Mouse (Mus musculus) brown adipose tissue, adult 24 weeks (tissue): ENCODE data around the gene Hist2h4. TPM values are rescaled to one million over a fixed set of nuclear protein-coding genes. Genes with fewer than 3 reads are reported as not detected.
"Not testable (repeated sequence)": the region's sequence is repeated elsewhere in the genome, so short reads cannot be mapped to it uniquely, and the experiment has no call there.

Experiments
- H3K27ac ChIP-seq: fragments of 200-500 bp; replicated peaks from 2 replicates; pipeline ENCODE4 v1.5.1; 2012; ENCODE audit warnings: low read depth, mild to moderate bottlenecking, low read length
- H3K4me1 ChIP-seq: fragments of 200-500 bp; 2 replicates; pipeline ENCODE4 v1.6.1; 2012; ENCODE audit warnings: low read length, mixed read lengths; ENCODE audit not compliant: control insufficient read depth, insufficient read depth, insufficient read length
- H3K4me3 ChIP-seq: fragments of 200-500 bp; 2 replicates; pipeline ENCODE4 v1.5.1; 2012; ENCODE audit warnings: low read depth, mild to moderate bottlenecking, low read length, moderate library complexity; ENCODE audit not compliant: insufficient read depth
- polyA plus RNA-seq: library from polyadenylated mRNA; stranded (reverse); fragments of >200 nt; gene quantifications from 2 replicates; pipeline ENCODE4 v1.2.4, GENCODE M21; 2012; ENCODE audit not compliant: missing spikeins, insufficient read depth, insufficient read length

Hist2h4 gene
- 0.83 and 1.6 TPM in 2 replicates for polyA plus RNA-seq

DNA sequence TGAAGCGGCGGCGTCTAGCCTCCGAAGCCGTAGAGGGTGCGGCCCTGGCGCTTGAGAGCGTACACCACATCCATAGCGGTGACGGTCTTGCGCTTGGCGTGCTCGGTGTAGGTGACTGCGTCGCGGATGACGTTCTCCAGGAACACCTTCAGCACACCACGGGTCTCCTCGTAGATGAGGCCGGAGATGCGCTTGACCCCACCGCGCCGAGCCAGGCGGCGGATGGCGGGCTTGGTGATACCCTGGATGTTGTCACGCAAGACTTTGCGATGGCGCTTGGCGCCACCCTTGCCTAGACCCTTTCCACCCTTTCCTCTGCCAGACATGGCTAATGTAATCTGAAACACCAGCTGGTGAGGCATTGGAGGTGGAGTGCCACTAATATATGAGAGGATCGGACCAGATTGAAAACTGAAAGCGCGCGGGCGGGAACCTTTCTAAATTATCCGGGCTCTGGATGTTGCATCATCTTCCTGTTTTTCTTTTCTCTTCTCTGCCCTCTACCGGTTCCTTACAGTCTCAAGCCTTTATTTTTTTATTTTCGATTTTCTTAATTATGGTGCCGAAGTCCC lies at the start of gene Hist2h4:
Gene Hist2h4 (minus strand): TSS at position 333 of the 572 bp plus-strand sequence.
- Histone ChIP-seq H3K4me1 (peaks cover 5% of the 10 kb centered on the region; the same call in 1 of the 2 replicates), H3K27ac (peak within 1 kb of the TSS; percentile 97), H3K4me3 (peak within 1 kb of the TSS; percentile 94)

GRCm38 (mm10) chr3:96312341-96313098 lies 49.4 kb upstream of the Hist2h4 start:
- Histone ChIP-seq H3K4me1 (no peaks in the 10 kb centered on the region), H3K27ac (no peak overlapping the region), H3K4me3 (no peak overlapping the region)

DNA sequence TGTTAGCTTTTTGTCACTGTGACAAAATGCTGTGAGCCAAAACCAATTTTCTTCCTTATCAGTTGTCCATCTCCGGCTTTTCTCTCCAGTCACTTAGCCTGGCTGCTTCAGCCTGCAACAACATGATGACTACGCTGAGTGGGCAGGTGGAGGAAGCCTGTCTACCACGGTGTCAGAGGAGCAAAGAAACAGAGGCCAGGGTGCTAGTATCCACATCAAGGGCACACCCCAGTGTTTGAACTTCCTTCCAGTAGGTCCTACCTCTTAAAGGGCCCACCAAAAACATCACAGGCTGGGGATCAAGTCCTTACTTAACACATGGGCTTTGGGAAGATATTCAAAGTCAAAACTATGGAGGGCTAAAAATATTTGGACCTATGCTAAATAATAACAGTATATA lies 46.3 kb upstream of the Hist2h4 start:
- H3K4me3 ChIP-seq: no peak overlapping the region
- no peak overlapping the region for H3K27ac ChIP-seq
- H3K4me1 ChIP-seq: no peaks in the 10 kb centered on the region

DNA sequence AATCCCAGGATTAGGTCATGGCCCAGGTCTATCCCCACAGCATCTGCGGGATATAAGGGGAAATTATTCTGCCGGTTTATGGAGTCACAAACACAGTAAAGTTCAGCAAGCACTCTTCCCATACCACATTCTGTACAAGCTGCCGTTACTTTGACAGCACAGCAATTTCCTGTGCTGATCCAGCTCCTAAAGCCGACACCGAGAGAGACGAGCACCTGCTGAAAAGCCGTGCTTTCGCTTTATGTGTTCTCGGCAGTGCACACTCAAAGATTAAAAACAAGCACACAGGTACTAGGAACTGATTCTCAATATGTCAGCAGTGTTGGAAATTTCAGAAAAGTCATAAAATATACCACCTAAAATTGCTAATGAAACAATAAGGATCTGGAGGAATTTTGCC lies 43.4 kb upstream of the Hist2h4 start:
- no peaks in the 10 kb centered on the region for H3K4me1 ChIP-seq
- H3K4me3 ChIP-seq: no peak overlapping the region
- H3K27ac ChIP-seq: no peak overlapping the region

GRCm38 (mm10) chr3:96302076-96302475 lies 39.0 kb upstream of the Hist2h4 start:
- Histone ChIP-seq H3K4me3 (no peak overlapping the region), H3K4me1 (no peaks in the 10 kb centered on the region), H3K27ac (no peak overlapping the region)

GRCm38 (mm10) chr3:96300706-96301529 lies 37.8 kb upstream of the Hist2h4 start:
- H3K4me3 ChIP-seq: peak overlapping the region; percentile 50
- no peaks in the 10 kb centered on the region for H3K4me1 ChIP-seq
- H3K27ac ChIP-seq: peak overlapping the region; percentile 80

GRCm38 (mm10) chr3:96299562-96299961 lies 36.5 kb upstream of the Hist2h4 start:
- no peak overlapping the region for H3K27ac ChIP-seq
- H3K4me3 ChIP-seq: no peak overlapping the region
- no peaks in the 10 kb centered on the region for H3K4me1 ChIP-seq

- Histone ChIP-seq H3K27ac (no peak overlapping the region), H3K4me3 (no peak overlapping the region), H3K4me1 (no peaks in the 10 kb centered on the region)
Observed at GRCm38 (mm10) chr3:96298360-96298759, 35.2 kb upstream of the Hist2h4 start.

- H3K4me3 ChIP-seq: peak within 1 kb of the TSS; percentile 40
- no peaks in the 10 kb centered on the region for H3K4me1 ChIP-seq
Observed at GRCm38 (mm10) chr3:96293787-96294186, 30.7 kb upstream of the Hist2h4 start, which contains the start of gene Fcgr1. Gene Fcgr1 (minus strand): TSS chr3:96293969.

GRCm38 (mm10) chr3:96293368-96293767 lies 30.3 kb upstream of the Hist2h4 start:
- Histone ChIP-seq H3K4me1 (no peaks in the 10 kb centered on the region), H3K27ac (peak overlapping the region; percentile 46)

More at GRCm38 (mm10) chr3:96293787-96294186, 30.7 kb upstream of the Hist2h4 start, which contains the start of gene Fcgr1:
- H3K27ac ChIP-seq: peak within 1 kb of the TSS; percentile 46

GRCm38 (mm10) chr3:96292641-96293040 lies 29.5 kb upstream of the Hist2h4 start:
- no peaks in the 10 kb centered on the region for H3K4me1 ChIP-seq
- H3K27ac ChIP-seq: peak overlapping the region; percentile 46
- H3K4me3 ChIP-seq: peak overlapping the region; percentile 40

More at GRCm38 (mm10) chr3:96293368-96293767, 30.3 kb upstream of the Hist2h4 start:
- H3K4me3 ChIP-seq: peak overlapping the region; percentile 19

DNA sequence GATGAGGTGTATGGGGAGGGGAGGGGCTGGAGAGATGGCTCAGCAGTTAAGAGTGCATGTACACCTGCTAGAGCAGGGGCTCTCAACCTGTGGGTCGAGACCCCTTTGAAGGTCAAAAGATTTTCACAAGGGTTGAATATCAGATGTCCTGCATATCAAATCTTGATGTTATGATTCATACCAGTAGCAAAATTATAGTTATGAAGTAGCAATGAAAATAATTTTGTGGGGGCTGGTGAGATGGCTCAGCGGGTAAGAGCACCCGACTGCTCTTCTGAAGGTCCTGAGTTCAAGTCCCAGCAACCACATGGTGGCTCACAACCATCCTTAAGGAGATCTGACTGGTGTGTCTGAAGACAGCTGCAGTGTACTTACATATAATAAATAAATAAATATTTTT lies 27.6 kb upstream of the Hist2h4 start:
- H3K4me1 ChIP-seq, H3K4me3 ChIP-seq, H3K27ac ChIP-seq: not testable (repeated sequence)

DNA sequence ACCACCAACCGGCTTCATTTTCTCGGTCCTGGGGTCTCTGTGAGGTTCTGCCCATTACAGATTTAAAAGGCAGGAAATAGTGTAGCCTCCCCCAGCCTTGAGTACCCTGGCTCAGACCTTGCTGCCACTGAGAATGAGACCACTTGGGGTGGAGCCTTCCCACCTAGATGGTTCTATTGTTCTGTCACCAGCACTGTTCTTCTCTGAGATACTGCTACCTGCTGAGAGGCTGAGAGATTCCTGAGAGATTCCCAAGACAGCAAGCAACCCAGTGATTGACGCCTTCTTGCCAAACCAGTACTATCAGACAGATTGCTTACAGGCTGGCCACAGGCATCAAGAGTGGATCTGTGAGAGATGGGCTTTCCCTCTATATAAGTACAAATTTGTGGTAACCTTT lies 26.1 kb upstream of the Hist2h4 start:
- no peaks in the 10 kb centered on the region for H3K4me1 ChIP-seq
- H3K27ac ChIP-seq: no peak overlapping the region
- no peak overlapping the region for H3K4me3 ChIP-seq

- H3K4me3 ChIP-seq, H3K4me1 ChIP-seq, H3K27ac ChIP-seq: not testable (repeated sequence)
Observed at GRCm38 (mm10) chr3:96287334-96287733, 24.2 kb upstream of the Hist2h4 start.

DNA sequence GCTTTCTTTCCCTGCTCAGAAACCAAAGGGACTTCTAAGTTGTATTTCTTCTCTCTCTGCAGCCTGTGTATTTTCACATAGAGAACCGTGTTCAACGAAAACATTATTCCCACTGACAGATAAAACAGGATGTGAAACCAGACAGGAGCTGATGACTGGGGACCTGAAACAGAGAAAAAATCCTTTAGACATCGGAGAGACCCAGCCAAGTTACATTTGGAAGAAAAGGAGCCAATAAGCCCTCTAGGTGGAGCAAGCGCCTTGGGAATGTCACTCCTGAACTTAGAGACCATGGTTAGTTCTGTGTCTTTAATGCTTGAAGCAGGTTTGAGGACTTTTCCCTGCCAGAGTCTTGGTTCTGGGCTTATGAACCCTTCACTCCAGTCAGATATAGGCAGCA lies 21.3 kb upstream of the Hist2h4 start:
- H3K27ac ChIP-seq: no peak overlapping the region
- H3K4me3 ChIP-seq: no peak overlapping the region
- H3K4me1 ChIP-seq: no peaks in the 10 kb centered on the region
